Mouse (Mus musculus) stomach, embryonic 14.5 days (tissue): ENCODE measurements at regions not wholly inside any gene's neighbourhood (a gene's known extent, or its start where the extent isn't known, plus 50 kb on each side); places are given as distances from the start of the nearest gene placed in this dataset.

Experiments used
- ATAC-seq: fragments of 200-750 bp; cut with Nextera tagmentation; 2 replicates; pipeline ENCODE4 v1.8.0; 2017; ENCODE audit warnings: low read depth, moderate TSS enrichment; ENCODE audit not compliant: insufficient number of reproducible peaks, insufficient read depth, low FRiP score
- H3K27ac ChIP-seq: fragments of 300-500 bp; sonication (generic); 2 replicates; pipeline ENCODE4 v1.5.1; 2014; ENCODE audit warnings: mild to moderate bottlenecking, low read length, moderate library complexity, mixed read lengths
- H3K27me3 ChIP-seq: fragments of 300-500 bp; sonication (generic); 2 replicates; pipeline ENCODE4 v1.6.1; 2014; ENCODE audit warnings: low read length, control low read depth, mixed read lengths; ENCODE audit not compliant: control insufficient read depth, insufficient read depth
- H3K36me3 ChIP-seq: fragments of 300-500 bp; sonication (generic); 2 replicates; pipeline ENCODE4 v1.6.1; 2014; ENCODE audit warnings: mild to moderate bottlenecking, control low read depth, low read length, moderate library complexity, mixed read lengths; ENCODE audit not compliant: control insufficient read depth, insufficient read depth
- H3K4me1 ChIP-seq: fragments of 300-500 bp; sonication (generic); 2 replicates; pipeline ENCODE4 v1.6.1; 2014; ENCODE audit warnings: low read length, control low read depth, mixed read lengths; ENCODE audit not compliant: control insufficient read depth, insufficient read depth
- H3K4me2 ChIP-seq: fragments of 300-500 bp; sonication (generic); replicated peaks from 2 replicates; pipeline ENCODE4 v1.6.1; 2014; ENCODE audit warnings: low read depth, low read length, control low read depth
- H3K4me3 ChIP-seq: fragments of 300-500 bp; sonication (generic); 2 replicates; pipeline ENCODE4 v1.5.1; 2014; ENCODE audit warnings: low read depth, low read length, control low read depth
- H3K9ac ChIP-seq: fragments of 300-500 bp; sonication (generic); replicated peaks from 2 replicates; pipeline ENCODE4 v1.6.1; 2014; ENCODE audit warnings: low read depth, mild to moderate bottlenecking, control low read depth, low read length, moderate library complexity, mixed read lengths
- H3K9me3 ChIP-seq: fragments of 300-500 bp; sonication (generic); 2 replicates; pipeline ENCODE4 v1.6.1; 2016; ENCODE audit warnings: low read depth, low read length, control low read depth; ENCODE audit not compliant: control insufficient read depth
- WGBS: fragments of 180-500 bp; shearing (Covaris S2); extraction: QIAGEN DNeasy Blood & Tissue Kit; methylation state at CpG from one replicate; pipeline ENCODE4 v1.1.7; 2014; 5-methylcytosine and 5-hydroxymethylcytosine counted together

- Histone ChIP-seq H3K9ac (no peak overlapping the region), H3K4me2 (no peak overlapping the region), H3K4me1 (no peaks in the 10 kb centered on the region), H3K9me3 (no peaks in the 10 kb centered on the region), H3K27me3 (no peaks in the 10 kb centered on the region), H3K4me3 (no peak overlapping the region), H3K27ac (no peak overlapping the region), H3K36me3 (no peaks in the 10 kb centered on the region)
- ATAC-seq, result no peak
- WGBS, result 96% methylated on average over 1 of the region's 1 CpGs
Observed at GRCm38 (mm10) chr3:35168676-35169075, 518.5 kb downstream of the Sox2 start.

- Histone ChIP-seq H3K4me3 (no peak overlapping the region), H3K9ac (no peak overlapping the region), H3K27me3 (no peaks in the 10 kb centered on the region), H3K9me3 (no peaks in the 10 kb centered on the region), H3K4me1 (no peaks in the 10 kb centered on the region), H3K36me3 (no peaks in the 10 kb centered on the region), H3K4me2 (no peak overlapping the region), H3K27ac (no peak overlapping the region)
- 90% methylated on average over 12 of the region's 12 CpGs for WGBS
- no peak for ATAC-seq
Observed at GRCm38 (mm10) chr3:35178759-35179440, 528.7 kb downstream of the Sox2 start.

GRCm38 (mm10) chr3:35208526-35208925 is 545.4 kb upstream of the Atp11b start:
- no peak overlapping the region for H3K4me2 ChIP-seq
- no peaks in the 10 kb centered on the region for H3K27me3 ChIP-seq
- H3K9ac ChIP-seq, result no peak overlapping the region
- H3K36me3 ChIP-seq, result no peaks in the 10 kb centered on the region
- H3K4me1 ChIP-seq, result no peaks in the 10 kb centered on the region
- H3K9me3 ChIP-seq, result no peaks in the 10 kb centered on the region
- H3K27ac ChIP-seq, result no peak overlapping the region
- H3K4me3 ChIP-seq, result no peak overlapping the region
- 83% methylated on average over 5 of the region's 5 CpGs for WGBS
- ATAC-seq, result no peak

- no peak for ATAC-seq
Observed at GRCm38 (mm10) chr3:35219394-35219793, 534.5 kb upstream of the Atp11b start.

GRCm38 (mm10) chr3:35221183-35221582 is 532.7 kb upstream of the Atp11b start:
- no peak for ATAC-seq
- Histone ChIP-seq H3K27me3 (no peaks in the 10 kb centered on the region), H3K27ac (no peak overlapping the region), H3K9ac (no peak overlapping the region), H3K4me1 (no peaks in the 10 kb centered on the region), H3K4me2 (no peak overlapping the region), H3K4me3 (no peak overlapping the region), H3K9me3 (no peaks in the 10 kb centered on the region), H3K36me3 (no peaks in the 10 kb centered on the region)
- WGBS, result 64% methylated on average over 3 of the region's 3 CpGs

More at GRCm38 (mm10) chr3:35219394-35219793, 534.5 kb upstream of the Atp11b start:
- H3K27ac ChIP-seq, result no peak overlapping the region
- H3K9ac ChIP-seq, result no peak overlapping the region
- no peak overlapping the region for H3K4me3 ChIP-seq
- H3K27me3 ChIP-seq, result no peaks in the 10 kb centered on the region
- H3K4me1 ChIP-seq, result no peaks in the 10 kb centered on the region
- H3K36me3 ChIP-seq, result no peaks in the 10 kb centered on the region
- H3K9me3 ChIP-seq, result no peaks in the 10 kb centered on the region
- no peak overlapping the region for H3K4me2 ChIP-seq
- 86% methylated on average over 6 of the region's 6 CpGs for WGBS

- no peak for ATAC-seq
- no peak overlapping the region for H3K4me3 ChIP-seq
- no peaks in the 10 kb centered on the region for H3K27me3 ChIP-seq
- H3K9ac ChIP-seq, result no peak overlapping the region
- no peak overlapping the region for H3K27ac ChIP-seq
- no peaks in the 10 kb centered on the region for H3K9me3 ChIP-seq
- no peaks in the 10 kb centered on the region for H3K4me1 ChIP-seq
- no peaks in the 10 kb centered on the region for H3K36me3 ChIP-seq
- 54% methylated on average over 2 of the region's 2 CpGs for WGBS
- no peak overlapping the region for H3K4me2 ChIP-seq
Observed at GRCm38 (mm10) chr3:35222251-35222650, 531.7 kb upstream of the Atp11b start.

- H3K27ac ChIP-seq, result peak overlapping the region; percentile 39; the same call in 1 of the 2 replicates
Observed at GRCm38 (mm10) chr3:35225051-35225701, 528.7 kb upstream of the Atp11b start.

GRCm38 (mm10) chr3:35225774-35226365 is 528.0 kb upstream of the Atp11b start:
- ATAC-seq, result no peak

More at GRCm38 (mm10) chr3:35225051-35225701, 528.7 kb upstream of the Atp11b start:
- no peak overlapping the region; the same call in 1 of the 2 replicates for H3K4me3 ChIP-seq
- no peaks in the 10 kb centered on the region for H3K9me3 ChIP-seq
- H3K36me3 ChIP-seq, result no peaks in the 10 kb centered on the region
- H3K27me3 ChIP-seq, result no peaks in the 10 kb centered on the region
- peak overlapping the region; percentile 26 for H3K4me2 ChIP-seq
- no peaks in the 10 kb centered on the region for H3K4me1 ChIP-seq
- no peak overlapping the region for H3K9ac ChIP-seq
- WGBS, result 7% methylated on average over 12 of the region's 12 CpGs
- peak; percentile 80; the same call in 1 of the 2 replicates for ATAC-seq

More at GRCm38 (mm10) chr3:35225774-35226365, 528.0 kb upstream of the Atp11b start:
- Histone ChIP-seq H3K9ac (no peak overlapping the region), H3K36me3 (no peaks in the 10 kb centered on the region), H3K9me3 (no peaks in the 10 kb centered on the region), H3K4me1 (no peaks in the 10 kb centered on the region), H3K27me3 (no peaks in the 10 kb centered on the region), H3K4me3 (no peak overlapping the region), H3K27ac (no peak overlapping the region), H3K4me2 (peak overlapping the region; percentile 26; the same call in 1 of the 2 replicates)
- WGBS, result 37% methylated on average over 3 of the region's 3 CpGs
